Mouse (Mus musculus) T-cell, adult 2 months (primary cell): ENCODE results near the gene Zfp879.
A peak's percentile ranks its signal among the peaks of the same experiment; 100 is the strongest.

Experiments used
- DNase-seq: peaks from one replicate; pipeline ENCODE4 v3.0.0; 2022; ENCODE audit warnings: low spot score

The Zfp879 gene

GRCm38 (mm10) chr11:50841023-50841735, at the start of gene Zfp879:
Gene Zfp879, minus strand, starts transcription at chr11:50841552.
- peak; percentile 85 for DNase-seq

GRCm38 (mm10) chr11:50887390-50888128, 46.2 kb upstream of the Zfp879 start, which contains the start of gene Zfp454:
Gene Zfp454, minus strand, starts transcription at chr11:50887651.
- peak; percentile 1 for DNase-seq

DNA sequence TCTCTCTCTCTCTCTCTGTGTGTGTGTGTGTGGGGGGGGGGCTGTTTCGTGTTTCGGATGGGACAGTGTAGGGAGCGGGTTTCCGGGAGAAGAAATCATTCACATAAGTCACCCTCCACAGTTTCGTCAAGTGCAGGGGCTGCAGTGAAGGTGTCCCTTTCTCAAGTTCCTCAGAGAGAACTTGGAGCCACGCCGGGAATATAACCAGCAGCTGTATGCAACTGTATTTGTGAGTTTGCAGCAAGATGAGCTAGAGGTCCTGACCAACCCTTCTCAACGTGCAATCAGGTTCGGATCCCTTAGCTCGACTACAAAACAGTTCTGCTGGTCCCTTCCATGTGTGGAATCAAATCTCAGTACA, 45.6 kb upstream of the Zfp879 start:
- no peak for DNase-seq

DNA sequence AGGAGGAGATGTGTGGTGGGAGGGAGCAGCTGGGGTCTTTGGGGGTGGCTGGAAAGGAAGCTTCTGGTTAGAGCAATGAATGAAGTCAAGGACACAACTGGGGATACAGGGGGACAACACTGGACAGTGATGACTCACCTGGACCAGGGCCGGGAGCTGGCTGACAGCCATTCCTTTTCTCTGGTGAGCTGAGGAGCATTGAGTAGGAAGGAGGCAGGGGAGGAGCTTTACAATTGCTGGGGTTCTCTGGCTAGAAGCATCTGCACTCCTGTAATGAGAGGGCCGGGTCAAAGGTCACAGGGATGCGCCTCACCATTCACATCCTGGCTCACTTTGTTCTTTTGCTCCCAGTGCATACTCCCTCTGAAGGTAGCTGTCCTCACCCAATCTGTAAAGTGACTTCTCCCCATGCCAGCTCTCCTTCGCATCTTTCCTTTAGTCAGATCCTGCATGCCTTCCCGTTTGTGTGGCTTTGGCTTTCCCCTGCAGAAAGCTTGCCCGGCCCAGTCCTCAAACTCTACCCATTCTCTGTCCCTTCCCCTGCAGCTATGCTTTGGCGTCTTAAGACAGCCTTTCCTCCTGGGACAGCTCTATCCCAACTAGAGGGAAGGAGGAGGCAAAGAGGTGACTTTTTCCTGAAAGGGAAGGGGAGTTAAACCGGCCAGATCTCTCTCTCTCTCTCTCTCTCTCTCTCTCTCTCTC, 45.0 kb upstream of the Zfp879 start:
- DNase-seq: no peak

GRCm38 (mm10) chr11:50883756-50884155, 42.4 kb upstream of the Zfp879 start:
- DNase-seq: peak; percentile 0

DNA sequence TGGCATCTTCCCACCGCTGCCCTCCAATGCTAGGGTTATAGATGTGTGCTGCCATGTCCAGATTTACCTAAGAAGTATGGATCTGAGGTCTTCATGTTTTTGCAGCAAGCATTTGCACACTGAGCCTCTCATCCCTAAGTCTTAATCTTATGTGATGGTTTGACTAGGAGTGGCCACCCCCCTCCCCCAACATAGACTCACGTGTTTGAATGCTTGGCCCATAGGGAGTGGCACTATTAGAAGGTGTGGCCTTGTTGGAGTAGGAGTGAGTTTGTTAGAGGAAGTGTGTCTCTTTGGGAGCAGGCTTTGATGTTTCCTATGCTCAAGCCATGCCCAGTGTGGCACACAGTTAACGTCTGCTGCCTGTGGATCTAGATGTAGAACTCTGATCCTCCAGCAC, 37.3 kb upstream of the Zfp879 start:
- DNase-seq: no peak

DNA sequence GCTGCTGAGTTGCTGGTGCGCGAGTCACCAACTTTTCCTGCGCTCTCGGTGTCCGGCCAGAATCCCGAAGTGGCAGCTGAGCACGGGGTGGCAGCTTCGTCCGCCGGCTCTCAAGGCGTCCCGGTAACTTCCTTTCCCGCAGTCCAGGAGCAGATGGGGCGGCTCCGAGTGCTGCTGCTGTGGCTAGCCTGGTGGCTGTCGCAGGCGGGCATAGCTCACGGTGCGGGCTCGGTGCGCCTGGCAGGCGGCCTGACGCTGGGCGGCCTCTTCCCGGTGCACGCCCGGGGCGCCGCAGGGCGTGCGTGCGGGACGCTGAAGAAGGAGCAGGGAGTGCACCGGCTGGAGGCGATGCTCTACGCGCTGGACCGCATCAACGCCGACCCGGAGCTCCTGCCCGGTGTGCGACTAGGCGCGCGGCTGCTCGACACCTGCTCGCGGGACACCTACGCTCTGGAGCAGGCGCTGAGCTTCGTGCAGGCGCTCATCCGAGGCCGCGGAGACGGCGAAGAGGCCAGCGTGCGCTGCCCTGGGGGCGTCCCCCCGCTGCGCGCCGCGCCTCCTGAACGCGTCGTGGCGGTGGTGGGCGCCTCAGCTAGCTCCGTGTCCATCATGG, 9.7 kb upstream of the Zfp879 start:
- peak; percentile 39 for DNase-seq

- DNase-seq: peak; percentile 37
Measured at GRCm38 (mm10) chr11:50850177-50850735, 8.9 kb upstream of the Zfp879 start, which contains the start of gene Grm6. Gene Grm6, plus strand, starts transcription at chr11:50850685.

- no peak for DNase-seq
Measured at GRCm38 (mm10) chr11:50849310-50849709, 8.0 kb upstream of the Zfp879 start.

- no peak for DNase-seq
Measured at GRCm38 (mm10) chr11:50848520-50849137, 7.3 kb upstream of the Zfp879 start.

- DNase-seq: peak; percentile 34
Measured at GRCm38 (mm10) chr11:50847047-50847446, 5.7 kb upstream of the Zfp879 start.

DNA sequence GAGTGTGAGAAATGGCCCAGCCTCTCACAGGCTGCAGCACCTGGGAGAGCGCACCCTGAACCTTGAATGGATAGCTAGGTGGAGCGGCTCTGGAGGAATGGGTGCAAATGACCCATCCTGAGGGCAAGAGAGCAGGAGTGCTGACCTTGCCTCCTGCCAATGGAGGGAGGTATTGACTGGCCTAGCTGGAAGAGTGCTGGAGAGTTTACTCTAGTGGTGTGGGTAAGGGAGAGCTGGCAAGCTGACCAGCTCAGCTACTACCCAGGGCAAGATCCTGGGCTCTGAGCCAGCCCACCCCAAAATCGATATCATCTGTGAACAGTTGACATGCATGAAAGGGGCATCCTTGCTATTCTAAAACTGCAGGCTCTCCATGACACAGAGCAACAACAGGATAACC, 4.6 kb upstream of the Zfp879 start:
- no peak for DNase-seq

GRCm38 (mm10) chr11:50835727-50836126, 5.6 kb downstream of the Zfp879 start:
- DNase-seq: peak; percentile 85

DNA sequence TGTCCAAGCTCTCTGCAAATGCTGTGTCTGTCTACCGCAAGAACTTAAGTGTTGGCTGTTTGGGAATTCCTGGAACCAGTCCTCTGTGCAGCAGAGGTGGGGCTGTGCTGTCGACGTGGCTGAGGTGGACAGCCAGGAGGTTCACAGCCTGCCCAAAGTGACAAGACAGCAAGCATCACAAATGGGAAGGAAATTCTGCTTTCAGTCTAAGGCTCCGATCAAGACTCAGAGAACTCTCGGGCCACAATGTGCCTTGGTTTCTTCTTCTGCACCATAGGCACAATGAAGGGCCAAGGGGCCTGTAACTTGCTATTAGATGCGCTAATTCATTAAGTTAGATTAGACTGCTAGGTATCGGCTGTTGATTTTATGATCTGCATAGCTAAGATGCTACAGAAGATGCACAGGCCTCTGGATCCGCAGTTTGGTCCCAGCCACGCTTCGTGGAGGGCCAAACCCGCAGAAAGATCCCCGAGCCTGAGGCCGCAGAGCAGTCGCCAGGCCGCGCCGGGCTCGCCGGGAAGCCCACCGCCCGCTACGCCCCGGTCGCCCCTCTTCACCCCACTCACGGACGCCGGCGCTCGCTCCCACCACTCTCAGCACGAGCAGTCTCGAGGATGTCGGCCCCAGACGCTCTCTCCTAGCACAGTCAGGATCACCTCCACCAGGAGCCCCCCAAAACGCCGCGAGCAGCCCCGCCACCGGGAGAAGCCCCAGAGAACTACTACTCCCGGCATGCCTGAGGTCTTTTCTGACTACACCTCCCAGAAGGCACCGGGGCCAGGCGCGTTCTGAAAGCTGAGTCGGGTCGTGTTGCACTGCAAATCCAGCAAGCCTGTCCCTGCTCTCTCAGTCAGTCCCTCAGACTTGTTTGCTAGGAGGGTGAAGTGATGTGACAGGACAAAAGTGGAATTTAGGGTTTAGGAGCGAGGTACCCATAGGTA, 14.1 kb downstream of the Zfp879 start, which contains the start of gene Zfp354c:
Gene Zfp354c, minus strand, starts transcription at position 715 of the 944 bp plus-strand sequence.
- peak; percentile 81 for DNase-seq

DNA sequence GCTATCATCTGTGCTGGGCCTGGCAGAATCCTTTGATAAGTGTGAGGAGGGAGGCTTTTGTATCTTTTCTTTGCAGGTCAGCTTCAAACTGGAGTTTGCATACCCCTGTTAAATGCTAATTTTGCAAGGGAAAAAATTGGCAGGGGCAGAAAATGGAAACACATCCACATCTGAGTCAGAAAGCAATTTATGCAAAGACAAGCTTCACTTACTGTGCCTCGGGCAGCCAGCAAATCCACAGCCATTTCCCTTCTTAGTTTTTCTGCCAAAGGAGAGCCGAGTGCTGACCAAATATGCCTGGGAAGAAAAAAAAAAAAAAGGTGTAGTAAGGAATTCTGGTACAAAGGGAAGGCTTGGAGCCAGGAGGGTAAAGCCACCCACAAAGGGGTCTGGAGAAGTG, 15.1 kb downstream of the Zfp879 start:
- DNase-seq: no peak

DNA sequence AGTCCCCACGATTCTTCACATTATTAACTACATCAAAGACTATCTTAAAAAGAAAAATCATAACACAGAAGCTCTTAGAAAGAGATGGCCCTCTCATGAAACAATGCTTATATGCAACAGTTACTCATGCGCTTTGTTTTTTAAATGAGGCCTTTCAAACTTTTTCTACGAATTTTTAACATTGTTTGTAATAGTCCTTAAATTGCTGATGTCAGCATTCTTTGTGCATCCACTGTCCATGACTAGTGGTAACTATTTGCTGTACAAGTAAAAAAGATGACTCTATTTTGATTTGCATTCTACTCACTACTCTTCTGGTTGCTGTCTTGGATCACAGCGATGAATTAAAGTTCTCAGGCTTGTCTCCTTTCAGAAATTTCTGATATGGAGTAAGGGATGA, 27.1 kb downstream of the Zfp879 start:
- DNase-seq: no peak

GRCm38 (mm10) chr11:50798836-50799235, 42.5 kb downstream of the Zfp879 start:
- peak; percentile 13 for DNase-seq

GRCm38 (mm10) chr11:50797674-50798073, 43.7 kb downstream of the Zfp879 start:
- DNase-seq: no peak
